Mouse (Mus musculus): ENCODE measurements at regions not wholly inside any gene's neighbourhood (a gene's known extent, or its start where the extent isn't known, plus 50 kb on each side); places are given as distances from the start of the nearest gene placed in this dataset.

- no peaks in the 10 kb centered on the region for H3K4me1 ChIP-seq (ENCODE audit: control insufficient read depth, insufficient read depth, low read length)
- no peaks in the 10 kb centered on the region for H3K36me3 ChIP-seq (ENCODE audit: control insufficient read depth, insufficient read depth, low read length)
- H3K9me3 ChIP-seq (ENCODE audit: control insufficient read depth, low read length), result no peaks in the 10 kb centered on the region
- no peak overlapping the region for H3K27ac ChIP-seq (replicated peaks; ENCODE audit: low read depth, low read length)
- H3K9ac ChIP-seq (ENCODE audit: low read length), result no peak overlapping the region
- no peaks in the 10 kb centered on the region for H3K27me3 ChIP-seq (ENCODE audit: control insufficient read depth, insufficient read depth, low read length)
- no peak overlapping the region for H3K4me2 ChIP-seq (ENCODE audit: low read depth, severe bottlenecking)
- ATAC-seq (ENCODE audit: insufficient number of reproducible peaks, low FRiP score, low TSS enrichment, low read depth) (no peak), DNase-seq (ENCODE audit: low spot score) (no peak)
- WGBS, result 65% methylated on average over 8 of the region's 8 CpGs
- H3K4me3 ChIP-seq (ENCODE audit: low read depth, low read length), result no peak overlapping the region
Observed at GRCm38 (mm10) chr4:81788636-81789035, 346.0 kb upstream of the Mpdz start.

- WGBS, result 78% methylated on average over 1 of the region's 1 CpGs
- Histone ChIP-seq H3K27me3 (ENCODE audit: control insufficient read depth, insufficient read depth, low read length) (no peaks in the 10 kb centered on the region), H3K9ac (ENCODE audit: low read length) (no peak overlapping the region), H3K4me2 (ENCODE audit: low read depth, severe bottlenecking) (no peak overlapping the region), H3K9me3 (ENCODE audit: control insufficient read depth, low read length) (no peaks in the 10 kb centered on the region), H3K4me3 (ENCODE audit: low read depth, low read length) (no peak overlapping the region), H3K36me3 (ENCODE audit: control insufficient read depth, insufficient read depth, low read length) (no peaks in the 10 kb centered on the region), H3K4me1 (ENCODE audit: control insufficient read depth, insufficient read depth, low read length) (no peaks in the 10 kb centered on the region), H3K27ac (replicated peaks; ENCODE audit: low read depth, low read length) (no peak overlapping the region)
- ATAC-seq (ENCODE audit: insufficient number of reproducible peaks, low FRiP score, low TSS enrichment, low read depth) (no peak), DNase-seq (ENCODE audit: low spot score) (no peak)
Observed at GRCm38 (mm10) chr4:81781971-81782370, 339.4 kb upstream of the Mpdz start.

DNA sequence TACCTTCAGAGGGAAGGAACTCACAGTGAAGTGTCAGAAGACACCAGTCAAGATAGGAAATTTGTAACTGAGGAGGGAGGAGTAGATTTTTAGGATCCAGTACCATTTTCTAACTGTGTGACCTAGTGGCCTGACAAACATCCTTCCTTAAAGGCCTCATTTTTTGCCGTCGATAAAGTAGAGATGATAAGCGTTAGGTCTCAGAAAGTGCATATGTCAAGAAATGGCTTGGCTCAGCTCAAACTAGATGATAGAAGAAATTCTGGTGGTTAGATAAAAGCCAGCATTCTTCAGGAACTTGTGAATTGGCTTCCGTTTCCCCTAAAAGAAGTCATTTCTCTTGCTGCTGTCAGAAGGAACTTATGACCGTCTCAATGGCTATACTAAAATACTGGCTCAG is 324.1 kb upstream of the Mpdz start:
- Histone ChIP-seq H3K4me3 (ENCODE audit: low read depth, low read length) (no peak overlapping the region), H3K36me3 (ENCODE audit: control insufficient read depth, insufficient read depth, low read length) (no peaks in the 10 kb centered on the region), H3K9ac (ENCODE audit: low read length) (no peak overlapping the region), H3K27me3 (ENCODE audit: control insufficient read depth, insufficient read depth, low read length) (no peaks in the 10 kb centered on the region), H3K27ac (replicated peaks; ENCODE audit: low read depth, low read length) (no peak overlapping the region), H3K4me2 (ENCODE audit: low read depth, severe bottlenecking) (no peak overlapping the region), H3K4me1 (ENCODE audit: control insufficient read depth, insufficient read depth, low read length) (peaks cover 12% of the 10 kb centered on the region), H3K9me3 (ENCODE audit: control insufficient read depth, low read length) (no peaks in the 10 kb centered on the region)
- WGBS, result 90% methylated on average over 5 of the region's 5 CpGs
- ATAC-seq (ENCODE audit: insufficient number of reproducible peaks, low FRiP score, low TSS enrichment, low read depth) (no peak), DNase-seq (ENCODE audit: low spot score) (no peak)

GRCm38 (mm10) chr4:81764026-81764867 is 321.6 kb upstream of the Mpdz start:
- H3K9ac ChIP-seq (ENCODE audit: low read length), result peak overlapping the region; percentile 49; the same call in 1 of the 2 replicates
- DNase-seq (ENCODE audit: low spot score) (peak; percentile 66), ATAC-seq (ENCODE audit: insufficient number of reproducible peaks, low FRiP score, low TSS enrichment, low read depth) (peak; percentile 84; the same call in 1 of the 2 replicates)
- H3K4me2 ChIP-seq (ENCODE audit: low read depth, severe bottlenecking), result peak overlapping the region; percentile 13; the same call in 1 of the 2 replicates
- WGBS, result 27% methylated on average over 11 of the region's 11 CpGs
- peak overlapping the region; percentile 85 for H3K27ac ChIP-seq (replicated peaks; ENCODE audit: low read depth, low read length)
- no peaks in the 10 kb centered on the region for H3K27me3 ChIP-seq (ENCODE audit: control insufficient read depth, insufficient read depth, low read length)
- peaks cover 12% of the 10 kb centered on the region for H3K4me1 ChIP-seq (ENCODE audit: control insufficient read depth, insufficient read depth, low read length)
- H3K9me3 ChIP-seq (ENCODE audit: control insufficient read depth, low read length), result no peaks in the 10 kb centered on the region
- no peak overlapping the region for H3K4me3 ChIP-seq (ENCODE audit: low read depth, low read length)
- no peaks in the 10 kb centered on the region for H3K36me3 ChIP-seq (ENCODE audit: control insufficient read depth, insufficient read depth, low read length)

GRCm38 (mm10) chr4:81763311-81764025 is 320.9 kb upstream of the Mpdz start:
- peaks cover 12% of the 10 kb centered on the region for H3K4me1 ChIP-seq (ENCODE audit: control insufficient read depth, insufficient read depth, low read length)
- H3K36me3 ChIP-seq (ENCODE audit: control insufficient read depth, insufficient read depth, low read length), result no peaks in the 10 kb centered on the region
- WGBS, result 32% methylated on average over 10 of the region's 10 CpGs
- H3K9me3 ChIP-seq (ENCODE audit: control insufficient read depth, low read length), result no peaks in the 10 kb centered on the region
- DNase-seq (ENCODE audit: low spot score) (peak; percentile 23), ATAC-seq (ENCODE audit: insufficient number of reproducible peaks, low FRiP score, low TSS enrichment, low read depth) (no peak)
- H3K27ac ChIP-seq (replicated peaks; ENCODE audit: low read depth, low read length), result peak overlapping the region; percentile 85
- no peaks in the 10 kb centered on the region for H3K27me3 ChIP-seq (ENCODE audit: control insufficient read depth, insufficient read depth, low read length)
- H3K9ac ChIP-seq (ENCODE audit: low read length), result peak overlapping the region; percentile 49; the same call in 1 of the 2 replicates
- H3K4me2 ChIP-seq (ENCODE audit: low read depth, severe bottlenecking), result peak overlapping the region; percentile 13; the same call in 1 of the 2 replicates
- no peak overlapping the region for H3K4me3 ChIP-seq (ENCODE audit: low read depth, low read length)

- Histone ChIP-seq H3K9ac (ENCODE audit: low read length) (0 out of 2 replicates have a peak overlapping the region, but pooled peaks have one; percentile 12), H3K4me1 (ENCODE audit: control insufficient read depth, insufficient read depth, low read length) (peaks cover 12% of the 10 kb centered on the region), H3K27me3 (ENCODE audit: control insufficient read depth, insufficient read depth, low read length) (no peaks in the 10 kb centered on the region), H3K9me3 (ENCODE audit: control insufficient read depth, low read length) (no peaks in the 10 kb centered on the region), H3K4me3 (ENCODE audit: low read depth, low read length) (no peak overlapping the region), H3K36me3 (ENCODE audit: control insufficient read depth, insufficient read depth, low read length) (no peaks in the 10 kb centered on the region), H3K4me2 (ENCODE audit: low read depth, severe bottlenecking) (no peak overlapping the region), H3K27ac (replicated peaks; ENCODE audit: low read depth, low read length) (peak overlapping the region; percentile 85)
- 31% methylated on average over 11 of the region's 11 CpGs for WGBS
- ATAC-seq (ENCODE audit: insufficient number of reproducible peaks, low FRiP score, low TSS enrichment, low read depth), result no peak
- peak; percentile 38 for DNase-seq (ENCODE audit: low spot score)
Observed at GRCm38 (mm10) chr4:81762592-81763229, 320.1 kb upstream of the Mpdz start.

- no peaks in the 10 kb centered on the region for H3K9me3 ChIP-seq (ENCODE audit: control insufficient read depth, low read length)
- no peaks in the 10 kb centered on the region for H3K36me3 ChIP-seq (ENCODE audit: control insufficient read depth, insufficient read depth, low read length)
- H3K27ac ChIP-seq (replicated peaks; ENCODE audit: low read depth, low read length), result no peak overlapping the region
- H3K9ac ChIP-seq (ENCODE audit: low read length), result no peak overlapping the region
- no peak for ATAC-seq (ENCODE audit: insufficient number of reproducible peaks, low FRiP score, low TSS enrichment, low read depth)
- no peak overlapping the region for H3K4me3 ChIP-seq (ENCODE audit: low read depth, low read length)
- DNase-seq (ENCODE audit: low spot score), result no peak
- WGBS, result 31% methylated on average over 1 of the region's 1 CpGs
- H3K4me1 ChIP-seq (ENCODE audit: control insufficient read depth, insufficient read depth, low read length), result peaks cover 5% of the 10 kb centered on the region; the same call in 1 of the 2 replicates
- no peak overlapping the region for H3K4me2 ChIP-seq (ENCODE audit: low read depth, severe bottlenecking)
- H3K27me3 ChIP-seq (ENCODE audit: control insufficient read depth, insufficient read depth, low read length), result no peaks in the 10 kb centered on the region
Observed at GRCm38 (mm10) chr4:81757905-81758304, 315.3 kb upstream of the Mpdz start.

All from limb, embryonic 11.5 days (tissue).